Mouse (Mus musculus) heart, adult 2 months (tissue): ENCODE measurements at regions not wholly inside any gene's neighbourhood (a gene's known extent, or its start where the extent isn't known, plus 50 kb on each side); places are given as distances from the start of the nearest gene placed in this dataset.

Experiments used
- DNase-seq, 2 experiments: peaks; one replicate each; pipeline ENCODE4 v3.0.0; 2021
- H3K27ac ChIP-seq: fragments of 200-600 bp; 2 replicates; pipeline ENCODE4 v1.8.1; 2022
- H3K27me3 ChIP-seq: fragments of 200-500 bp; 2 replicates; pipeline ENCODE4 v1.6.1; 2012; ENCODE audit warnings: mild to moderate bottlenecking, low read length, inconsistent platforms, mixed read lengths; ENCODE audit not compliant: control insufficient read depth, insufficient read depth
- H3K36me3 ChIP-seq: fragments of 200-500 bp; 2 replicates; pipeline ENCODE4 v1.6.1; 2012; ENCODE audit warnings: low read length, inconsistent platforms; ENCODE audit not compliant: control insufficient read depth, insufficient read depth
- H3K4me1 ChIP-seq: fragments of 200-500 bp; 2 replicates; pipeline ENCODE4 v1.6.1; 2011; ENCODE audit warnings: low read length; ENCODE audit not compliant: control insufficient read depth, insufficient read depth
- H3K4me3 ChIP-seq: fragments of 200-600 bp; 2 replicates; pipeline ENCODE4 v1.8.1; 2022
- H3K79me2 ChIP-seq: fragments of 200-500 bp; replicated peaks from 2 replicates; pipeline ENCODE4 v1.6.1; 2012; ENCODE audit warnings: mild to moderate bottlenecking, inconsistent platforms, low read length, moderate library complexity, mixed read lengths; ENCODE audit not compliant: control insufficient read depth, insufficient read depth
- H3K9ac ChIP-seq: fragments of 200-500 bp; 2 replicates; pipeline ENCODE4 v1.6.1; 2012; ENCODE audit warnings: low read depth, mild to moderate bottlenecking, control low read depth, inconsistent platforms, low read length, mixed read lengths
- CTCF ChIP-seq: fragments of 200-600 bp; IDR thresholded peaks from 2 replicates; pipeline ENCODE4 v1.8.1; 2022; ENCODE audit warnings: antibody characterized with exemption, mild to moderate bottlenecking, moderate library complexity
- EP300 ChIP-seq: fragments of 200-500 bp; IDR thresholded peaks from 2 replicates; pipeline ENCODE4 v1.6.1; 2011; ENCODE audit warnings: low read depth, low read length, control low read depth; ENCODE audit not compliant: insufficient read depth
- POLR2A ChIP-seq: fragments of 200-500 bp; IDR thresholded peaks from 2 replicates; pipeline ENCODE4 v1.6.1; 2011; ENCODE audit warnings: mild to moderate bottlenecking, low read depth, low read length, control low read depth; ENCODE audit not compliant: insufficient read depth
- WGBS: fragments of 180-500 bp; shearing (Covaris S2); methylation state at CpG from one replicate; pipeline ENCODE4 v1.1.7; 2018; 5-methylcytosine and 5-hydroxymethylcytosine counted together
- intact Hi-C: fragments of 180-260 bp; cut with DNase I; formaldehyde crosslinking; loops from one replicate; pipeline ENCODE4 v1.15.1; 2025

DNA sequence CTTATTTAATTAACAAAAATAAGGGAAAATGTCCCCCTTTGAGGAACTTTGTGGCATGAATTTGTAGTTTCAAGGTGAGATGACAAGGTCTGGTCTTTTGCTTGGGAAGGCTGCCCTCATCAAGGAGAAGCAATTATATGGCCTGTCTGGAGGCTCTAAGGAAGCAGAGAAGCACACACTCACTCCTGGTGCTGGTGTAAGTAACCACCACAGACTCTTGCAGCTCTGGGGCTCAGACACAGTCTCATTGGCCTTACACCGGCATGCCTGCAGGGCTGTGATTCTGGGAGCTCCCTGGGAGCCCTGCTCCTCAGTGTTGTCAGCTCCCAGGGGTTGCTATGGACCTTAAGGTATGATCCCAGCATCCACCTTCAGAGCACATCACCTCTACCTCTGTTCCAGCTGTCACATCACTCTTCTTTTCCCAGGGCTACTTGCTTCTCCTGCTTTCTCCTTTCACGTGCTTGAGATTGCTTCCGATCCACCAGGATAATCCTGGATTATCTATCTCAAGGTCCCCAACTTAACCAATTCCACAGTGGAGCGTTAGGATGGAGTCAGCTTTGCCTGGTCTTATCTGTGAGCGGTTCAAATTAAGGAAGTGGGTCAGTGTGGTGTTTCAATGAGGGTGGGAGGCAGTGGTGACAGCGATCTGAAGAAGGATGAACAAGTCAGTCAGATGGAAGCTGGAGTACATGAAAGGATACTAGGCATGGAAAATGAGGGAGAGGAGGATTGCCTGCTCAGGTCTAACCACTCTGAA is 96.0 kb upstream of the Clnk start:
- Histone ChIP-seq H3K27me3 (no peaks in the 10 kb centered on the region), H3K36me3 (no peaks in the 10 kb centered on the region), H3K27ac (no peak overlapping the region), H3K4me1 (no peaks in the 10 kb centered on the region; the same call in 1 of the 2 replicates), H3K79me2 (no peaks in the 10 kb centered on the region), H3K9ac (no peak overlapping the region), H3K4me3 (no peak overlapping the region)
- TF ChIP-seq POLR2A, result no peak
- TF ChIP-seq CTCF, result no peak
- TF ChIP-seq EP300, result no peak
- DNase-seq, result no peak
- 58% methylated on average over 6 of the region's 6 CpGs for WGBS
- intact Hi-C loops, result no loop called here

DNA sequence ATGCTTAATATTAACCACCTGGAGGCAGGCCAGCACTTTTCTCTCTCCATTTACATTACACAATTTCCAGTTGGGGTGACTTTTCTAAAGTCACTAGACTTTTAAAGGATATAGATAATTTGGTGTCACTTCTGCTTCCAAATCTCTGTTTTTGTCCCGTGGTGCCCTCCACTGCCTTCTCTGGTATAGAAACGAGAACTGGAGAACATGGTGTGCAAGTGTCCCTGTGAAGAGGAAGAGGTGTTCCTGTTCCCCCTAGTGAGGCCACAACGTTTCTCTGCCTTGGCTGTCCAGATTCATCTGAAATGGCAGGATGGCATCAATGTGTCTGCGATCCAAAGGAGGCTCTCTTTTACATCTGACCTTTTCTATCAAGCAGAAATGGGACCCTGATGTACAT is 93.9 kb upstream of the Clnk start:
- 70% methylated on average over 4 of the region's 4 CpGs for WGBS
- H3K9ac ChIP-seq, result no peak overlapping the region
- intact Hi-C loops, result no loop called here
- no peak for TF ChIP-seq EP300
- TF ChIP-seq CTCF, result no peak
- TF ChIP-seq POLR2A, result no peak
- H3K36me3 ChIP-seq, result no peaks in the 10 kb centered on the region
- H3K27ac ChIP-seq, result no peak overlapping the region
- H3K4me1 ChIP-seq, result no peaks in the 10 kb centered on the region; the same call in 1 of the 2 replicates
- no peaks in the 10 kb centered on the region for H3K79me2 ChIP-seq
- no peak for DNase-seq
- H3K27me3 ChIP-seq, result no peaks in the 10 kb centered on the region
- no peak overlapping the region for H3K4me3 ChIP-seq

DNA sequence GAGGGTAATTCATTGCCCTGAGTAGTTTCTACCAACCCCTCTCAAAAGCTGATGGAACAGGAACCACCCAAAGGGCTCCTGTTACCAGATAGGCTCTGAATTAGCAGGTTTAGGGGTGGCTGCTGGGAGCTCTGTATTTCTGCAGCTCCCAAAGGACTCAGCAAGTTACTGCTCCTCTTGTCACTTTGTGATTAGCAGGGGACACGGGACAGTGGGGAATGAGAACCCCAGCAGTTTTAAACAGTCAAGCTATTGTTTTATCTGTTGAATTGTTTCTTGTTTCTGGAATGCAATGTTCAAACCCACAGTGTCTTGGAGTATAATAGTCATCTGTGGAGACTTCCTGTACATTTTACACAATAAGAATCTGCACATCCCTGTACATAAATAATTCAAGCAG is 90.4 kb upstream of the Clnk start:
- DNase-seq, result no peak
- Histone ChIP-seq H3K4me1 (no peaks in the 10 kb centered on the region), H3K4me3 (no peak overlapping the region), H3K9ac (no peak overlapping the region), H3K79me2 (no peaks in the 10 kb centered on the region), H3K27me3 (no peaks in the 10 kb centered on the region), H3K36me3 (no peaks in the 10 kb centered on the region), H3K27ac (no peak overlapping the region)
- TF ChIP-seq CTCF (no peak), POLR2A (no peak), EP300 (no peak)
- intact Hi-C loops, result no loop called here
- 19% methylated on average over 1 of the region's 1 CpGs for WGBS

DNA sequence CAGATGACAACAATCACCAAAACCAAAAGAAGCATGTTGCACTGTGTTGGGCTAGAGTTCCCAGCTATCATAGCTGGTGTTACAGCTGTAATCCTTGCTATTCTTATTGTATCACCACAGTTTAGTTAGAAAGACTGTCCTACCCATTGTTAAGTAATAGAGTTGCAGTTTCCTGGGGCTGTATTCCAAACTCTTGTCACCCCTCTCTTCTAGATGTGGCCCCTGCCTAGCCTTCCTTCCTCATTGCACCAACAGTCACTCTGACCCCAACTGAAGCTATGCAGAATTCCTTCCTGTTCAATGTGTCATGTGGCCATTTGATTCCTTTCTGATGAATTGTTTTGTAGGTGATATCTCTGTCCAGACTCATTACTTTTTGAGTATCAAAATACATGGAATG is 87.8 kb upstream of the Clnk start:
- no peak overlapping the region for H3K4me3 ChIP-seq
- H3K9ac ChIP-seq, result no peak overlapping the region
- H3K79me2 ChIP-seq, result no peaks in the 10 kb centered on the region
- no peak overlapping the region for H3K27ac ChIP-seq
- DNase-seq, result no peak
- H3K36me3 ChIP-seq, result no peaks in the 10 kb centered on the region
- H3K27me3 ChIP-seq, result no peaks in the 10 kb centered on the region
- H3K4me1 ChIP-seq, result no peaks in the 10 kb centered on the region
- TF ChIP-seq CTCF, result no peak
- TF ChIP-seq EP300, result no peak
- no peak for TF ChIP-seq POLR2A
- intact Hi-C loops, result no loop called here

DNA sequence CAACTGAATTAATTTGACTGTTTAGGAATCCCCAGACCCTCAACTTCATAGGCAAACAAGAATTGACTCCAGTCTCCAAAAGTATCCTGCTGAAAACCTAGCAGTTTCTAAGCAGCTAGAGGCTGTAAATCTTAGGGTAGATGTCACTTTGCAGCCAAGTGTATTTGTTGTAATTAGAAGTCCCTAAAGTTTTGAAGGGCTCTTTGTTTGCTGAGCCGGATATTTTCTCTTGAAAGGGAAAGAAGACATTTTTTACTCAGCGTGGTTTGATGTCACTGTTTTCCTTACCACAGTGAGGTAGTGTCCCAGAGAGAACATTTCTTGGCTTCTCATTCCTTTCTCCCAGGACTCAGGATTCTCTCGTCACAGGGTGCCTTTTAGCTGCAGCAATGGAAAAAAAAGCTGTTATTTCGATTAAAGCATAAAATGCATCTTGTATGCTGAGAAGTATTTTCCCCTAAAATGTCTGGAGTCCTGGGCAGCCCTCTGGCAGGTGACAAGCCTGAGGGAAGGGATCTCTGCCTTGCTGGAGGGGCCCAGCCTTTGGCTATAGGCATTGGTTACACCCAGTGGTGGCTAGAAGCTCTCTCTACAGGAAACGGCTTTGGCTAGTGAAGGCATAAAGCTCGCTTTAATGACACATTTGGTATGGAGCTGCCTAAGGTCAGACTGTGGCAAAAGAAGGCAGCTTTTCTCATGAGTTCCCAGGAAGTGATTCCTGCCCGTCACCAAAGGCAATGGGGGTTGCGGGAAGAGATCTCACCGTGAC is 74.1 kb upstream of the Clnk start:
- no peak for DNase-seq
- intact Hi-C loops, result no loop called here
- H3K4me1 ChIP-seq, result no peaks in the 10 kb centered on the region
- WGBS, result 66% methylated on average over 9 of the region's 9 CpGs
- TF ChIP-seq POLR2A (no peak), CTCF (no peak), EP300 (no peak)
- H3K79me2 ChIP-seq, result no peaks in the 10 kb centered on the region
- no peaks in the 10 kb centered on the region for H3K27me3 ChIP-seq
- H3K4me3 ChIP-seq, result no peak overlapping the region
- no peaks in the 10 kb centered on the region for H3K36me3 ChIP-seq
- H3K9ac ChIP-seq, result no peak overlapping the region
- H3K27ac ChIP-seq, result no peak overlapping the region
